Mouse (Mus musculus) C2C12 (cell line): ENCODE data around the gene Klf6.

ENCODE experiments used
- CEBPB ChIP-seq: IDR thresholded peaks from one replicate; pipeline ENCODE4 v1.6.1; 2011; ENCODE audit warnings: low read depth, mild to moderate bottlenecking, control low read depth, moderate library complexity
- CTCF ChIP-seq: IDR thresholded peaks from one replicate; pipeline ENCODE4 v1.5.1; 2011; ENCODE audit not compliant: control insufficient read depth, insufficient read depth, insufficient read length
- MAX ChIP-seq: IDR thresholded peaks from one replicate; pipeline ENCODE4 v1.6.1; 2011; ENCODE audit warnings: mild to moderate bottlenecking, control low read depth
- MYOG ChIP-seq: IDR thresholded peaks from one replicate; pipeline ENCODE4 v1.6.1; 2011; ENCODE audit not compliant: control insufficient read depth, insufficient read length; ENCODE audit errors: extremely low read depth
- USF1 ChIP-seq: IDR thresholded peaks from one replicate; pipeline ENCODE4 v1.6.1; 2011; ENCODE audit warnings: low read depth, mild to moderate bottlenecking, control low read depth, moderate library complexity

DNA sequence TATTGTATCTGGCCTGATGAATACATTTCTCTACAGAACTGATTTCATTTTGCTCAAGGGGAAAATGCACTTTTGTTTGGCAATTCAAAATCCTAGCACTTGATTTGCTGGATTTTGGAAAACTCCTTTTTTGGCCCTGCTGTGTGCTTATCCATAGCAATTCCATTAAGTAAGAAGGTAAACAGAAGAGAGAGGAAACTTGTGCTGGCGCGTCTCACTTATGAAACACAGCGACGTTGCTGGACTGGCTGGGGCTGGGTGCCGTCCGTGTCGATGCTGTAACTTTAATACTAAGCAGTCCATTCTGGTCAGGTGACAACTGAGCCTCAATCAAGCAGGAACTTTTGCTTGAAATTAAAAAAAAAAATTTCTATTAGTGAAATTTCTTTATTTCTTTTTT is 8.6 kb downstream of the Klf6 start:
- no peak for TF ChIP-seq CTCF
- TF ChIP-seq USF1 = no peak
- TF ChIP-seq MYOG = no peak
- no peak for TF ChIP-seq MAX
- no peak for TF ChIP-seq CEBPB
